Mouse (Mus musculus): ENCODE results near the gene Stap2.

- no peak for TF ChIP-seq CTCF (IDR thresholded peaks at IDR 0.05; ENCODE audit: borderline replicate concordance, insufficient read depth, low read depth, low read length)
- TF ChIP-seq POLR2A (IDR thresholded peaks at IDR 0.05; ENCODE audit: borderline replicate concordance, insufficient read depth, low read length), result no peak
Observed at GRCm38 (mm10) chr17:56032831-56033230, 27.4 kb upstream of the Stap2 start.
